Mouse (Mus musculus) limb, embryonic 11.5 days (tissue): ENCODE results near the gene Cacng7. TPM values are rescaled to one million over a fixed set of nuclear protein-coding genes. Genes with fewer than 3 reads are reported as not detected.

ENCODE experiments used
- ATAC-seq: fragments of 200-750 bp; cut with Nextera tagmentation; 2 replicates; pipeline ENCODE4 v1.8.0; 2017; ENCODE audit warnings: low read depth; ENCODE audit not compliant: insufficient number of reproducible peaks, low FRiP score, low TSS enrichment
- DNase-seq: peaks from one replicate; pipeline ENCODE4 v3.0.0-alpha.2; 2015; ENCODE audit warnings: low spot score
- H3K27ac ChIP-seq: fragments of 300-500 bp; sonication (generic); replicated peaks from 2 replicates; pipeline ENCODE4 v1.5.1; 2014; ENCODE audit warnings: low read depth, mild to moderate bottlenecking, low read length
- H3K27me3 ChIP-seq: fragments of 300-500 bp; sonication (generic); 2 replicates; pipeline ENCODE4 v1.6.1; 2014; ENCODE audit warnings: mild to moderate bottlenecking, low read length, mixed read lengths; ENCODE audit not compliant: control insufficient read depth, insufficient read depth
- H3K36me3 ChIP-seq: fragments of 300-500 bp; sonication (generic); 2 replicates; pipeline ENCODE4 v1.6.1; 2014; ENCODE audit warnings: mild to moderate bottlenecking, low read length, moderate library complexity, mixed read lengths; ENCODE audit not compliant: control insufficient read depth, insufficient read depth
- H3K4me1 ChIP-seq: fragments of 300-500 bp; sonication (generic); 2 replicates; pipeline ENCODE4 v1.6.1; 2014; ENCODE audit warnings: low read length, mixed read lengths; ENCODE audit not compliant: control insufficient read depth, insufficient read depth
- H3K4me2 ChIP-seq: fragments of 300-500 bp; sonication (generic); 2 replicates; pipeline ENCODE4 v1.6.1; 2014; ENCODE audit warnings: low read depth, mild to moderate bottlenecking, moderate library complexity; ENCODE audit not compliant: severe bottlenecking
- H3K4me3 ChIP-seq: fragments of 300-500 bp; sonication (generic); 2 replicates; pipeline ENCODE4 v1.5.1; 2014; ENCODE audit warnings: low read depth, low read length
- H3K9ac ChIP-seq: fragments of 300-500 bp; sonication (generic); 2 replicates; pipeline ENCODE4 v1.6.1; 2014; ENCODE audit warnings: mild to moderate bottlenecking, low read length
- H3K9me3 ChIP-seq: fragments of 300-500 bp; sonication (generic); 2 replicates; pipeline ENCODE4 v1.6.1; 2016; ENCODE audit warnings: low read length; ENCODE audit not compliant: control insufficient read depth
- WGBS: fragments of 180-500 bp; shearing (Covaris S2); extraction: QIAGEN DNeasy Blood & Tissue Kit; methylation state at CpG from one replicate; pipeline ENCODE4 v1.1.7; 2014; 5-methylcytosine and 5-hydroxymethylcytosine counted together
- polyA plus RNA-seq: library from polyadenylated mRNA; unstranded; fragments of >200 nt; fragmentation: Nextera tagmentation; extraction: Ambion mirVana; gene quantifications from 2 replicates; pipeline ENCODE4 v1.2.1, GENCODE M21; 2014

Gene Cacng7
- polyA plus RNA-seq, 1 experiment from 2014 or later, result 2.0 TPM

DNA sequence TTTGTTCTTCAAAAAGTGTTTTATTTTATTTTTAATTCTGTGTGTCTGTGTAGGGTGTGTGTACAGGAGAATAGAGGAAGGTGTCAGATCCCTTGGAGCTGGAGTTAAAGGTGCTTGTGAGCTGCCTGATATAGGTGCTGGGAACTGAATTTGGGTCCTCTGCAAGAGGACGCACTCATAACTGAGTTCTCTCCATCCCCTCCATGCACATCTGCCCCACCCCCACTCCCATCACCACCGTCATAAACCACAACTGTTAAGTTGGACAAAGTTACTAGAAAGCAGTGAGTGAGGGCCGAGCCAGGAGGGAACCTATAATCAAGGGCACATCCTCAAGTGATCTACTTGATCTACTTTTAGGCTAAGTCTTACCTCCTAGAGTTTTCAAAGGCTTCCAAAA lies 11.1 kb downstream of the Cacng7 start:
- Histone ChIP-seq H3K4me1 (no peaks in the 10 kb centered on the region), H3K27me3 (no peaks in the 10 kb centered on the region), H3K27ac (no peak overlapping the region), H3K36me3 (no peaks in the 10 kb centered on the region), H3K9ac (no peak overlapping the region), H3K4me3 (no peak overlapping the region), H3K4me2 (no peak overlapping the region), H3K9me3 (no peaks in the 10 kb centered on the region)
- no peak for DNase-seq
- WGBS, result 87% methylated on average over 3 of the region's 3 CpGs
- no peak for ATAC-seq

- no peak overlapping the region for H3K9ac ChIP-seq
- no peak overlapping the region for H3K4me3 ChIP-seq
- H3K27ac ChIP-seq, result no peak overlapping the region
- 91% methylated on average over 3 of the region's 3 CpGs for WGBS
- no peak overlapping the region for H3K4me2 ChIP-seq
- DNase-seq (no peak), ATAC-seq (no peak)
- H3K27me3 ChIP-seq, result no peaks in the 10 kb centered on the region
- H3K9me3 ChIP-seq, result no peaks in the 10 kb centered on the region
- no peaks in the 10 kb centered on the region for H3K4me1 ChIP-seq
- H3K36me3 ChIP-seq, result no peaks in the 10 kb centered on the region
These were observed 12.5 kb downstream of the Cacng7 start for GRCm38 (mm10) chr7:3345301-3345700.

- DNase-seq, result no peak
- Histone ChIP-seq H3K9ac (no peak overlapping the region), H3K36me3 (peaks cover 3% of the 10 kb centered on the region; the same call in 1 of the 2 replicates), H3K4me3 (no peak overlapping the region), H3K27ac (no peak overlapping the region), H3K9me3 (no peaks in the 10 kb centered on the region), H3K27me3 (no peaks in the 10 kb centered on the region), H3K4me2 (no peak overlapping the region), H3K4me1 (no peaks in the 10 kb centered on the region)
- ATAC-seq, result no peak
- 72% methylated on average over 20 of the region's 20 CpGs for WGBS
These were observed 14.9 kb downstream of the Cacng7 start for GRCm38 (mm10) chr7:3347366-3348287.

DNA sequence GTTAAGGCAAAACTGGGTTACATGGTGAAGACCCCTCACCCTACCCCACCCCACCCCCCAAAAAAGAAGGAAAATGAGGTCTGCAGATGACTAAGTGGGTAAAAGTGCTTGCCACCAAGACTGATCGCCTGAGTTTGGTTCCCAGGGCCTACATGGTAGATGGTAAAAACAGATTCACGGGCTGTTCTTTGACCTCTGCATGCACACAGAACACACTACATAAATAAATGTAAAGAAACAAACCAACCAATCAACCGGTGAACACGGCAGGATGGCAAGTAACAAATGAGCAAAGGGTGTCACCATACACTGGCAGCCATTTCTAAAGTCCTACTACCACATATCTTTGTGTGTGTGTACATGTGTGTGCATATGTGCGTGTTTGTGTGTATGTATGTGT lies 15.6 kb downstream of the Cacng7 start:
- Histone ChIP-seq H3K4me2 (no peak overlapping the region), H3K9ac (no peak overlapping the region), H3K27ac (no peak overlapping the region), H3K36me3 (peaks cover 3% of the 10 kb centered on the region; the same call in 1 of the 2 replicates), H3K27me3 (no peaks in the 10 kb centered on the region), H3K4me3 (no peak overlapping the region), H3K9me3 (no peaks in the 10 kb centered on the region), H3K4me1 (no peaks in the 10 kb centered on the region)
- 77% methylated on average over 5 of the region's 5 CpGs for WGBS
- DNase-seq (no peak), ATAC-seq (no peak)

DNA sequence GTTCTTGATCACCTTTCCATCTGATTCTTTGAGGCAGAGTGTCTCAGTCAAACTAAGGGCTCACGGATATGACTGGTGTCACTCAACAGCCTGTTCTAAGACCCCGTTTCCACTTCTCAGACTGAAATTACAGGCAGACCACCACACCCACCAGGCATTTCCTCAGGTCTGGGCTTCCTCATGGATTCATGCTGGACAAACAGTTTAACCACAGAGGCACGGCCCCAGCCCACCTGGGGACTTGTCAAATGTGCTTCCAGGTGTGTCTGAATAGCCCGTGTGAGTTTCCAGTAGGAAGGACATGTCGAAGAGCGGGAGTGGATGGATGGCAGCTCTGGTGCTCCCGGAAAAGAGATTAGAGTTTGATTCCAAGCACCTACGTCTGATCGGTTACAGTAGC lies 17.0 kb downstream of the Cacng7 start:
- 94% methylated on average over 9 of the region's 9 CpGs for WGBS
- Histone ChIP-seq H3K9me3 (no peaks in the 10 kb centered on the region), H3K36me3 (peaks cover 3% of the 10 kb centered on the region; the same call in 1 of the 2 replicates), H3K4me1 (no peaks in the 10 kb centered on the region), H3K9ac (no peak overlapping the region), H3K4me3 (no peak overlapping the region), H3K27ac (no peak overlapping the region), H3K27me3 (no peaks in the 10 kb centered on the region), H3K4me2 (no peak overlapping the region)
- ATAC-seq (no peak), DNase-seq (no peak)

- H3K27ac ChIP-seq, result no peak overlapping the region
- no peak for DNase-seq
- H3K9ac ChIP-seq, result no peak overlapping the region
- no peak overlapping the region for H3K4me2 ChIP-seq
- H3K4me1 ChIP-seq, result no peaks in the 10 kb centered on the region
- H3K36me3 ChIP-seq, result peaks cover 3% of the 10 kb centered on the region; the same call in 1 of the 2 replicates
- no peaks in the 10 kb centered on the region for H3K9me3 ChIP-seq
- WGBS, result 87% methylated on average over 1 of the region's 1 CpGs
- no peaks in the 10 kb centered on the region for H3K27me3 ChIP-seq
- H3K4me3 ChIP-seq, result no peak overlapping the region
- no peak for ATAC-seq
These were observed 18.8 kb downstream of the Cacng7 start for GRCm38 (mm10) chr7:3351536-3351935.

DNA sequence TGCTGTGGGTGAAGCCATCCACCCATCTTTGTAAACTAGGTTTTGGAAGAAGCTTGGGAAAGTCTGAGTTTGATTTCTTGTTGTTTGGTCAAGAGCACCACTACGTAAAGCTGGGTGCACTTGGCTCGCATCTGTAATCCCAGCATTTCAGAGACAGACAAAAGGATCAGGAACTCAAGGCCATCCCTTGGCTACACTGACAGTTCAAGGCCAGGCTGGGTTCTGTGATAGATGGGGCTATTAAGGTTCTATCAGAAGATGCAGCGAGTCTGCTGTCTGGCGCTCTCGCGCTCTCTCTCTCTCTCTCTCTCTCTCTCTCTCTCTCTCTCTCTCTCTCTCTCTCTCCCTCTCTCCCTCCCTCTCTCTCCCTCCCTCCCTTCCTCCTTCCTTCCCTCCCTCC lies 22.1 kb downstream of the Cacng7 start:
- no peak overlapping the region for H3K27ac ChIP-seq
- H3K4me1 ChIP-seq, result no peaks in the 10 kb centered on the region
- no peak overlapping the region for H3K4me2 ChIP-seq
- no peak overlapping the region for H3K4me3 ChIP-seq
- DNase-seq (no peak), ATAC-seq (no peak)
- H3K27me3 ChIP-seq, result no peaks in the 10 kb centered on the region
- H3K36me3 ChIP-seq, result peaks cover 3% of the 10 kb centered on the region; the same call in 1 of the 2 replicates
- no peak overlapping the region for H3K9ac ChIP-seq
- 87% methylated on average over 6 of the region's 6 CpGs for WGBS
- no peaks in the 10 kb centered on the region for H3K9me3 ChIP-seq

- Histone ChIP-seq H3K4me2 (no peak overlapping the region), H3K27me3 (peaks cover 4% of the 10 kb centered on the region; the same call in 1 of the 2 replicates), H3K9ac (no peak overlapping the region), H3K9me3 (no peaks in the 10 kb centered on the region), H3K27ac (no peak overlapping the region), H3K36me3 (peaks cover 3% of the 10 kb centered on the region), H3K4me1 (no peaks in the 10 kb centered on the region), H3K4me3 (no peak overlapping the region)
- WGBS, result 96% methylated on average over 1 of the region's 1 CpGs
- ATAC-seq, result no peak
- no peak for DNase-seq
These were observed 27.9 kb downstream of the Cacng7 start for GRCm38 (mm10) chr7:3360678-3361077.
